Mouse (Mus musculus): ENCODE data around the gene Helz. TPM values are rescaled to one million over a fixed set of nuclear protein-coding genes. Genes with fewer than 3 reads are reported as not detected.
A peak's percentile ranks its signal among the peaks of the same experiment; 100 is the strongest.
"Not testable (repeated sequence)": the region's sequence is repeated elsewhere in the genome, so short reads cannot be mapped to it uniquely, and the experiment has no call there.

The Helz gene
- total RNA-seq, 2 experiments from 2014 or later, result 25.3 to 28.0 TPM

GRCm38 (mm10) chr11:107545747-107546476 is 1.8 kb upstream of the Helz start:
- intact Hi-C loops (cut with DNase I), result loop anchor here (5.0 kb wide), 1 partner anchor 34 kb away; no protein-coding TSS in a partner anchor
- DNase-seq (ENCODE audit: low spot score), result no peak

- DNase-seq (ENCODE audit: low spot score), result no peak
- intact Hi-C loops (cut with DNase I), result loop anchor here (5.0 kb wide), 1 partner anchor 34 kb away; no protein-coding TSS in a partner anchor
These were observed 946 bp upstream of the Helz start for GRCm38 (mm10) chr11:107546667-107547301.

GRCm38 (mm10) chr11:107548204-107548975 is 660 bp downstream of the Helz start:
- intact Hi-C loops (cut with DNase I), result loop anchor here (5.0 kb wide), 1 partner anchor 36 kb away; no protein-coding TSS in a partner anchor
- no peak for DNase-seq (ENCODE audit: low spot score)

DNA sequence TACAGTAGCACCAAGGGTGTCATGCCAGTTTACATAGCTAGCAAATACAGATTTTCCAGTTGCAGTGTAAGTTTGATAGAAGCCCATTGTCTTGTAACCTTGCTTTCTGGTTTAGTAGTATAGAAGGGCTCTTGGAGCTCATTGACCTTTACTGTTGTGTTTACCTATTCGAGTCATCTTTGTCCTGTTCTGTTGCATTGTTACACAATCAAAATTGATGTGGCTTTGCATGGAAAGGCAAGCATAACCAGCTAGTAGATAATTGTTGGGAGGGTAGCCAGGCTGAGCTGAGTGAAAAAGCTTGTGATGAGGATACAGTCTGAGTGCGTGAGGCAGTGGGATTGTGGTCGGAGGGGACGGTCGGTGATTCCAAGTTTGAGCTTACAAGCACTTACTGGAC is 12.1 kb downstream of the Helz start:
- no peak for DNase-seq (ENCODE audit: low spot score)
- intact Hi-C loops (cut with DNase I), result no loop called here

GRCm38 (mm10) chr11:107567431-107567830 is 19.7 kb downstream of the Helz start:
- intact Hi-C loops (cut with DNase I), result no loop called here
- DNase-seq (ENCODE audit: low spot score), result no peak

DNA sequence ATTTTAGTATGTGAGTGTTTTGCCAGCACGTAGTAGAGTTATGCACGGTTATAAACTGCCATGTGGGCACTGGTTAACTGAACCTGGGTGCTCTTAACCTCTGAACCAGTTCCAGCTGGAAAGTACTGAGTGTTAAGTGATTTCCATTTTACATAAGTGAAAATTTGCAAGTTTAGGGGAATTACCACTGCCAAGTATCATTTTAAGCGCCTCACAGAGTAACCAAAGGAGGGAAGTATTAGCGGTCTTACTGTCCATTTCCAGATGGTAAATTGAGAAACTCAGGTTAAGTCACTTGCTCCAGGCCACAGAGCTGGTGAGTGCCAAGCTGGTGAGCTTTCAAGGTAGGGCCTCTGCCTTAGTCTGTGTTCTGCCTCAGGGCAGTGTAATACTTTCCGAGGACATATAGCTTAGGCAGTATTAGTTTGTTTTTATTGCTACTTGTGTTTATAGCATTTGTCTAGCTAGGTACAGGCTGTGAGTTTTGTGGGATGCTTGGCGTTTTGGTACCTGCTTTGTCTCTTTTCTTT is 20.8 kb downstream of the Helz start:
- DNase-seq (ENCODE audit: low spot score), result no peak
- intact Hi-C loops (cut with DNase I), result no loop called here

DNA sequence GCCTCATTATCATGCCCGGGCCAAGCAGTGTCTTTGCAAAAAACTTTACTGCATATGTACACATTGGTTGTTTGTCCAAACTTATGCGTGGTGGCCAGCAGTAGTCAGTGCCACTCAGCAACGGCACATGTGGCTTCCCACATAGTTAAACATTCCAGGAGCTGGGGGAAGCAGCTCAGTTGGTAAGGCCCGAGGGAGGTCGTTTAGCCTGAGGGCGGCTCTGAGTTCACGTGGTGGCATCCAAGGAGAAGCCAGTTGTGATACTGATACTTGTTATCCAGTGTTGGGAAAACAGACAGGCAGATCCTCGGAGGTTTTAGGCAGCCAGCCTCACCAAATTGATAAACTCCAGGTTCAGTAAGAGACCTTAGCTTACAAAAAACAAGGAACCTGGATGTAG is 23.2 kb downstream of the Helz start:
- intact Hi-C loops (cut with DNase I); DNase-seq (ENCODE audit: low spot score): not testable (repeated sequence)

DNA sequence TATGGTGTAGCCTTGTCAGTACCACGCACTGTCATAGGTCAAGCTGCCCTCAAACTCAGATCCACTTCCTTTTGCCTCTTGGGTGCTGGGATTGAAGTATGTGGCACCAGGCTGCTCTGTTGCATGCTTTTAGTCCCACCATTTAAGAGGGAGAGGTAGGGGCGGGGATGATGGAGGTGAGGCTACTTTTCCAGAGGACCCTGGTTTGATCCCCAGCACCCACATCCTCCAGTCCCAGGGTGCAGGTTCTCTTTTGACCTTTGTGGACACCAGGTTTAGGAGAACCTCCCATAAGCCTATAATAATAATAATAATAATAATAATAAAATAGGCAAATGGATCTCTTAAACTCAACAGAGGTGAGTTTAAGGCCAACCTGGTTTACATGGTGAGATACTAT is 23.6 kb downstream of the Helz start:
- intact Hi-C loops (cut with DNase I), result no loop called here
- DNase-seq (ENCODE audit: low spot score), result no peak

GRCm38 (mm10) chr11:107572551-107572950 is 24.8 kb downstream of the Helz start:
- DNase-seq (ENCODE audit: low spot score), result no peak
- intact Hi-C loops (cut with DNase I), result no loop called here

DNA sequence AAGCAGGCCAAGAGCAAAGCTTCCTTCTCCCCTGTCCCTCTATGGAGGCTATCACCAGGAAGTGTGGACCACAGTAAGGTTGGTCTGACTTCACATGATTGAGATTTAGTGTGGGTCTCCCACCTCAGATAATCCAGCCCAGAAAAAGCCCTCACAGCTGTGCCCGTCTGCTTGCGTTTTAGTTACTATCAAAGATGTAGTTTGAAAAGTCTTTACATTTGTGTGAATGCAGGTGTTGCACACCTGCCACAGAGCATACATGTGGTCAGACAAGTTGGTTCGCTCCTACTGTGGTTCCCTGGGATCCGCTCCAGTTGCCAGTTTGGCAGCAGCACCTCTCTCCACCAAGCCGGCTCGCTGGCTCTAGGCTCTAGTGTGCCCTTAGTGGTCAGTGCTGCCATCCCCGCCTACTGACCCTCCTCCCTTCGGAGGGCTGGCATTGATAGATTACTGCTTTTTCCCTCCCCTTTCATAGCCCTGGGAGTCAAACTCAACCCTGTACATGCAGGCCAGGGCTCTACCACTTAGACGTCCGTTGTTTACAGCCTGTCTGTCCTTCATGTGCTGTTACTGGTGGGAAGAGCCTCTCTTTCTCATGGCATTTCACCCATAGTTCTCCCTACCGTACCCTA is 25.4 kb downstream of the Helz start:
- intact Hi-C loops (cut with DNase I), result no loop called here
- no peak for DNase-seq (ENCODE audit: low spot score)

DNA sequence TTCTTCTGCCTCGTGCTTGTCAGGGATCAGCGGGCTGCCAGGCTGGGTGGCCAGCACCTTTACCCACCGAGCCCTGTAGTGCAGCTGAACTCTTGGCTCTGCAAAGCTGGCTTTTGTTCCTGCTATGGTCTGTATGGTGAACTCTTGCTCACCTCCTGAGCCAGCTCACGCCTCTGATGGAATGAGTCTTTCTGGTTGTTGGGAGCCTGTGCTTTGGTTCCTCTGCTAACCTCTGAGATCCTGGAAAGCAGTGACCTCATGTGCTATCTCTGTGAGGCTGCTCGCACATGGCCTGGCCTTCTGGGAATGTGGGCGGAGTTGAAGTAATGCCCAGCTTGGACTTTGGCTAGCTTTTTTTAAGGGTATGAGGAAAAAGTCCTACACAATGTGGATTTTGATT is 26.1 kb downstream of the Helz start:
- intact Hi-C loops (cut with DNase I), result no loop called here
- peak; percentile 42 for DNase-seq (ENCODE audit: low spot score)

GRCm38 (mm10) chr11:107574811-107575705 is 27.3 kb downstream of the Helz start:
- DNase-seq (ENCODE audit: low spot score), result no peak
- intact Hi-C loops (cut with DNase I), result no loop called here

- intact Hi-C loops (cut with DNase I), result no loop called here
- DNase-seq (ENCODE audit: low spot score), result no peak
These were observed 28.5 kb downstream of the Helz start for GRCm38 (mm10) chr11:107576186-107576585.

DNA sequence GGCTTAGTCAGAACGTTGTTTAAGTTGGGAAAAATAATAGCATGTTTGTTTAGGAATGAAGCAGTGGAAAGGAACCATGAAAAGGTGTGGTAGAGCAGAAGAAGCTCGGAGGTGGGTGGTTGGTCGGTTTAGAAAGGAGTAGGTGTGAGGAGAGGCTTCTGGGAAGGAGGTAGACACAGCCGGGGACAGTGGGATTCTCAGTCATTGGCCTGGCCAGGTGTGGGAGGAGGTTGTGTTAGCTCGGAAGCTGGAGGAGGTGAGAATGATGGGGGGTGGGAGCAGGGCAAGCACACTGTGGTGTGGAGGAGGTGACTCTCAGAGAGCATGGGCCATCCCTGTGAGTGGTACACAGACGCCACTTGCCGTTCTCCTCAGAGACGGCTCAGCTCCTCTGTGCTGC is 29.7 kb downstream of the Helz start:
- DNase-seq (ENCODE audit: low spot score), result no peak
- intact Hi-C loops (cut with DNase I), result no loop called here

DNA sequence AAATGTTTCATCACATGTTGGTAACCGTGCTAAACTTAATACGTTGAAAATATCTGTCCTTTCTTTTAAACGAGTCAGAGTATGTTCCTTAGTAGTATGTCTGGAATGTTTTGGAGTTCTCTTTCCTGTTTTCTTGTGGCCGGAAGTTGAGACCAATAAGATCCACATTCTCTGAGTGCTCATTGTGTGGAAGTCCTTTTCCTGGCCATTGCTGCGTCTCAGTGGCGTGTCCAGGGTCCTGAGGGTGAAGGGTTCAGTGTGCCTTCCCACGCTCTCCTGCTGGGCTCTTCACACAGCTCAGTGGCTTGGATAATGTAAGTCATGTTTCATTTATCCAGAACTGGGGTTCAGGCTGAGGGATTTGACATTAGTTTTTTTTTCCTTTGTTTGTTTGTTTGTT is 30.5 kb downstream of the Helz start:
- no peak for DNase-seq (ENCODE audit: low spot score)
- intact Hi-C loops (cut with DNase I), result no loop called here

- DNase-seq (ENCODE audit: low spot score), result no peak
- intact Hi-C loops (cut with DNase I), result no loop called here
These were observed 33.1 kb downstream of the Helz start for GRCm38 (mm10) chr11:107580786-107581185.

GRCm38 (mm10) chr11:107584660-107585451 is 37.1 kb downstream of the Helz start:
- DNase-seq (ENCODE audit: low spot score), result no peak
- intact Hi-C loops (cut with DNase I), result loop anchor here (5.0 kb wide), 1 partner anchor 73 kb away; no protein-coding TSS in a partner anchor

GRCm38 (mm10) chr11:107586129-107586528 is 38.4 kb downstream of the Helz start:
- intact Hi-C loops (cut with DNase I), result loop anchor here (5.0 kb wide), 1 partner anchor 74 kb away; no protein-coding TSS in a partner anchor
- DNase-seq (ENCODE audit: low spot score), result not testable (repeated sequence)

Measured in heart, postnatal 25 days (tissue).